Mouse (Mus musculus) heart, adult 2 months (tissue): ENCODE results near the gene Rfx2. TPM values are rescaled to one million over a fixed set of nuclear protein-coding genes. Genes with fewer than 3 reads are reported as not detected.

Source experiments
- DNase-seq, 2 experiments: peaks; one replicate each; pipeline ENCODE4 v3.0.0; 2021
- H3K27ac ChIP-seq: fragments of 200-600 bp; 2 replicates; pipeline ENCODE4 v1.8.1; 2022
- H3K27me3 ChIP-seq: fragments of 200-500 bp; 2 replicates; pipeline ENCODE4 v1.6.1; 2012; ENCODE audit warnings: mild to moderate bottlenecking, low read length, inconsistent platforms, mixed read lengths; ENCODE audit not compliant: control insufficient read depth, insufficient read depth
- H3K36me3 ChIP-seq: fragments of 200-500 bp; 2 replicates; pipeline ENCODE4 v1.6.1; 2012; ENCODE audit warnings: low read length, inconsistent platforms; ENCODE audit not compliant: control insufficient read depth, insufficient read depth
- H3K4me1 ChIP-seq: fragments of 200-500 bp; 2 replicates; pipeline ENCODE4 v1.6.1; 2011; ENCODE audit warnings: low read length; ENCODE audit not compliant: control insufficient read depth, insufficient read depth
- H3K4me3 ChIP-seq: fragments of 200-600 bp; 2 replicates; pipeline ENCODE4 v1.8.1; 2022
- H3K79me2 ChIP-seq: fragments of 200-500 bp; replicated peaks from 2 replicates; pipeline ENCODE4 v1.6.1; 2012; ENCODE audit warnings: mild to moderate bottlenecking, inconsistent platforms, low read length, moderate library complexity, mixed read lengths; ENCODE audit not compliant: control insufficient read depth, insufficient read depth
- H3K9ac ChIP-seq: fragments of 200-500 bp; 2 replicates; pipeline ENCODE4 v1.6.1; 2012; ENCODE audit warnings: low read depth, mild to moderate bottlenecking, control low read depth, inconsistent platforms, low read length, mixed read lengths
- CTCF ChIP-seq: fragments of 200-600 bp; IDR thresholded peaks from 2 replicates; pipeline ENCODE4 v1.8.1; 2022; ENCODE audit warnings: antibody characterized with exemption, mild to moderate bottlenecking, moderate library complexity
- EP300 ChIP-seq: fragments of 200-500 bp; IDR thresholded peaks from 2 replicates; pipeline ENCODE4 v1.6.1; 2011; ENCODE audit warnings: low read depth, low read length, control low read depth; ENCODE audit not compliant: insufficient read depth
- POLR2A ChIP-seq: fragments of 200-500 bp; IDR thresholded peaks from 2 replicates; pipeline ENCODE4 v1.6.1; 2011; ENCODE audit warnings: mild to moderate bottlenecking, low read depth, low read length, control low read depth; ENCODE audit not compliant: insufficient read depth
- whole genome bisulfite sequencing: fragments of 180-500 bp; shearing (Covaris S2); methylation state at CpG from one replicate; pipeline ENCODE4 v1.1.7; 2018; 5-methylcytosine and 5-hydroxymethylcytosine counted together
- intact Hi-C: fragments of 180-260 bp; cut with DNase I; formaldehyde crosslinking; loops from one replicate; pipeline ENCODE4 v1.15.1; 2025
- polyA plus RNA-seq: library from polyadenylated mRNA; depleted of rRNA; stranded (reverse); fragments of >200 nt; gene quantifications from 2 replicates; pipeline ENCODE4 v1.2.3, GENCODE M21; 2012
- total RNA-seq, 2 experiments: library from RNA; stranded (reverse); gene quantifications; 2 replicates each; pipeline ENCODE4 v1.2.3; 2021

The Rfx2 gene
- total and polyA plus RNA-seq, 3 experiments, result 2.8 to 6.0 (median 3.0) TPM

GRCm38 (mm10) chr17:56759261-56759660 lies 71.6 kb downstream of the Rfx2 start:
- DNase-seq, result no peak
- Histone ChIP-seq H3K4me1 (peaks cover 11% of the 10 kb centered on the region), H3K27me3 (peaks cover 2% of the 10 kb centered on the region; the same call in 1 of the 2 replicates), H3K9ac (no peak overlapping the region), H3K36me3 (no peaks in the 10 kb centered on the region), H3K27ac (no peak overlapping the region), H3K79me2 (no peaks in the 10 kb centered on the region), H3K4me3 (no peak overlapping the region)
- no peak for TF ChIP-seq EP300
- TF ChIP-seq CTCF, result no peak
- no peak for TF ChIP-seq POLR2A
- intact Hi-C loops, result no loop called here
- WGBS, result 66% methylated on average over 7 of the region's 7 CpGs

- H3K79me2 ChIP-seq, result no peaks in the 10 kb centered on the region
- no peak for TF ChIP-seq EP300
- no peak for TF ChIP-seq POLR2A
- TF ChIP-seq CTCF, result peak; percentile 71
- DNase-seq, result peak; percentile 68
- no peak overlapping the region for H3K9ac ChIP-seq
- 8% methylated on average over 12 of the region's 12 CpGs for WGBS
- H3K4me1 ChIP-seq, result peaks cover 7% of the 10 kb centered on the region
- H3K36me3 ChIP-seq, result no peaks in the 10 kb centered on the region
- intact Hi-C loops, result no loop called here
- H3K4me3 ChIP-seq, result no peak overlapping the region
- peaks cover 2% of the 10 kb centered on the region; the same call in 1 of the 2 replicates for H3K27me3 ChIP-seq
- no peak overlapping the region for H3K27ac ChIP-seq
Observed at GRCm38 (mm10) chr17:56758132-56758531, 72.7 kb downstream of the Rfx2 start.

GRCm38 (mm10) chr17:56757416-56758123 lies 73.2 kb downstream of the Rfx2 start, which contains the start of gene Nrtn:
TSS of gene Nrtn (minus strand) at chr17:56757530.
- intact Hi-C loops, result no loop called here
- Histone ChIP-seq H3K36me3 (no peaks in the 10 kb centered on the region), H3K27ac (peak within 1 kb of the TSS; percentile 55), H3K79me2 (no peaks in the 10 kb centered on the region), H3K4me3 (peak within 1 kb of the TSS; percentile 59), H3K4me1 (peaks cover 2% of the 10 kb centered on the region; the same call in 1 of the 2 replicates), H3K9ac (peak within 1 kb of the TSS; percentile 63), H3K27me3 (peaks cover 2% of the 10 kb centered on the region; the same call in 1 of the 2 replicates)
- WGBS, result 1% methylated on average over 42 of the region's 48 CpGs
- DNase-seq, result peak; percentile 86 to 90
- TF ChIP-seq CTCF, result no peak
- TF ChIP-seq POLR2A, result peak; percentile 45; the same call in 1 of the 2 replicates

- peak in 1 of 2 experiments; percentile 48 for DNase-seq
- peak overlapping the region; percentile 63 for H3K9ac ChIP-seq
- no peaks in the 10 kb centered on the region for H3K4me1 ChIP-seq
- no peaks in the 10 kb centered on the region for H3K79me2 ChIP-seq
- TF ChIP-seq CTCF (peak; percentile 70), POLR2A (no peak), EP300 (no peak)
- intact Hi-C loops, result no loop called here
- no peaks in the 10 kb centered on the region for H3K36me3 ChIP-seq
- peak overlapping the region; percentile 55 for H3K27ac ChIP-seq
- WGBS, result 1% methylated on average over 51 of the region's 51 CpGs
- peaks cover 2% of the 10 kb centered on the region; the same call in 1 of the 2 replicates for H3K27me3 ChIP-seq
- peak overlapping the region; percentile 59 for H3K4me3 ChIP-seq
Observed at GRCm38 (mm10) chr17:56756703-56757399, 74.0 kb downstream of the Rfx2 start.

- H3K36me3 ChIP-seq, result no peaks in the 10 kb centered on the region
- 27% methylated on average over 36 of the region's 36 CpGs for WGBS
- H3K4me1 ChIP-seq, result no peaks in the 10 kb centered on the region
- intact Hi-C loops, result no loop called here
- no peak overlapping the region for H3K9ac ChIP-seq
- H3K79me2 ChIP-seq, result no peaks in the 10 kb centered on the region
- peaks cover 2% of the 10 kb centered on the region; the same call in 1 of the 2 replicates for H3K27me3 ChIP-seq
- TF ChIP-seq CTCF (no peak), POLR2A (no peak), EP300 (no peak)
- no peak for DNase-seq
- H3K4me3 ChIP-seq, result no peak overlapping the region
- no peak overlapping the region for H3K27ac ChIP-seq
Observed at GRCm38 (mm10) chr17:56754271-56755185, 76.3 kb downstream of the Rfx2 start.
